Mouse (Mus musculus) hindbrain, embryonic 11.5 days (tissue): ENCODE measurements around the gene Hoxb3. TPM values are rescaled to one million over a fixed set of nuclear protein-coding genes. Genes with fewer than 3 reads are reported as not detected.

Experiments
- ATAC-seq: fragments of 200-750 bp; cut with Nextera tagmentation; 2 replicates; pipeline ENCODE4 v1.8.0; 2017; ENCODE audit warnings: mild to moderate bottlenecking, moderate TSS enrichment, moderate library complexity; ENCODE audit not compliant: low FRiP score
- DNase-seq: peaks from one replicate; pipeline ENCODE4 v3.0.0-alpha.2; 2015; ENCODE audit warnings: low spot score
- H3K27ac ChIP-seq: fragments of 300-500 bp; sonication (generic); 2 replicates; pipeline ENCODE4 v1.5.1; 2014; ENCODE audit warnings: mild to moderate bottlenecking, low read depth, low read length
- H3K27me3 ChIP-seq: fragments of 300-500 bp; sonication (generic); 2 replicates; pipeline ENCODE4 v1.6.1; 2014; ENCODE audit warnings: mild to moderate bottlenecking, low read length, moderate library complexity, mixed read lengths; ENCODE audit not compliant: control insufficient read depth, insufficient read depth
- H3K36me3 ChIP-seq: fragments of 300-500 bp; sonication (generic); 2 replicates; pipeline ENCODE4 v1.6.1; 2014; ENCODE audit warnings: mild to moderate bottlenecking, low read length, moderate library complexity, mixed read lengths; ENCODE audit not compliant: control insufficient read depth, insufficient read depth
- H3K4me1 ChIP-seq: fragments of 300-500 bp; sonication (generic); replicated peaks from 2 replicates; pipeline ENCODE4 v1.6.1; 2014; ENCODE audit warnings: low read length, mixed read lengths; ENCODE audit not compliant: control insufficient read depth, insufficient read depth
- H3K4me2 ChIP-seq: fragments of 300-500 bp; sonication (generic); replicated peaks from 2 replicates; pipeline ENCODE4 v1.6.1; 2014; ENCODE audit warnings: mild to moderate bottlenecking, low read depth, low read length
- H3K4me3 ChIP-seq: fragments of 300-500 bp; sonication (generic); 2 replicates; pipeline ENCODE4 v1.5.1; 2014; ENCODE audit warnings: low read depth, low read length
- H3K9ac ChIP-seq: fragments of 300-500 bp; sonication (generic); 2 replicates; pipeline ENCODE4 v1.6.1; 2014; ENCODE audit warnings: low read depth, low read length
- H3K9me3 ChIP-seq: fragments of 300-500 bp; sonication (generic); 2 replicates; pipeline ENCODE4 v1.6.1; 2016; ENCODE audit warnings: low read length; ENCODE audit not compliant: control insufficient read depth
- WGBS: fragments of 180-500 bp; shearing (Covaris S2); extraction: QIAGEN DNeasy Blood & Tissue Kit; methylation state at CpG from one replicate; pipeline ENCODE4 v1.1.7; 2014; 5-methylcytosine and 5-hydroxymethylcytosine counted together
- polyA plus RNA-seq: library from polyadenylated mRNA; unstranded; fragments of >200 nt; fragmentation: Nextera tagmentation; extraction: Ambion mirVana; gene quantifications from 2 replicates; pipeline ENCODE4 v1.2.1, GENCODE M21; 2014

Hoxb3 gene
- polyA plus RNA-seq, 1 experiment from 2014 or later = 13.1 TPM

DNA sequence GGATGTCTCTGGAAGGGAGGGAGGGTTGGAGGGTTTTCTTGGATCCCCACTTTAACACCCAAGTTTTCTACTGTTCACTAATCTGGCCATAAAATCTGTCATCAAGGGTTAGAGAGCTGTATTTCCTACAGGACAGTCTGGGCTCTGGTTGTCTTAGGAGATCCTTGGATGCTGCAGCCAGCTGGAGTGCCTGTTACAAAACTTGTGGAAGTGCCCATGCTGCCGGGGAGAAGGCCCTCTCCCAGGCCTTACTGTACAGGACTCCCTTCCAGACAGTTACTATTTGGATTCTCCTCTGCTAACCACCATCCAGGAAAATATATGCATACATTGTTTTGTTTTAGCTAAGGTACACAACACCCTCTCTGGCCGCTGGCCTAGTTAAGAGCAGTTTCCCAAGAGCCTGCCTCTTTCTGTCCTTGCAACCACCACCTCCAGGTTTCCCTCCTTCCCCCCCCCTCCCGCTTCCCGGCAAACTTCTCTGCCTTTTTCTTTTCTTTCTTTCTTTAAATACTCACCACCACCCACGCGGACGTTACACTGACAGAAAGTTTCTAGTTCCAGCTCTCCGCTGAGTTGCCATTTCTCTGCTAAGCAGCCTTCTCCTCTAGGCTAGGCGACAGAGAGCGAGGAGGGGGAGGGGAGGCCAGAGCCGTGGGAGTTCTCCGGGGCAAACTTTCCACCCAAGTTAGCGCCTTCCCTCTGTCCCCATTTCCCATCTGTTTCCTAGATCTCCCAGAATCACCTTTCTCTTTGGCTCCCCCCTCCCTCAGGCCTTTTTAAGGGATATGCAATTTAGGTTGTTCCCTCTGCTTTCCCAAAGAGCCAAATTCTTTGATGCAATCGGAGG lies 26.6 kb downstream of the Hoxb3 start:
- H3K9me3 ChIP-seq = no peaks in the 10 kb centered on the region
- peak overlapping the region; percentile 67 for H3K9ac ChIP-seq
- WGBS = 1% methylated on average over 13 of the region's 14 CpGs
- peaks cover 10% of the 10 kb centered on the region; the same call in 1 of the 2 replicates for H3K4me1 ChIP-seq
- DNase-seq = peak; percentile 78
- no peaks in the 10 kb centered on the region for H3K36me3 ChIP-seq
- H3K27me3 ChIP-seq = peaks cover 56% of the 10 kb centered on the region
- ATAC-seq = 0 out of 2 replicates have a peak, but pooled peaks have one; percentile 22
- H3K27ac ChIP-seq = peak overlapping the region; percentile 98
- H3K4me2 ChIP-seq = peak overlapping the region; percentile 50
- H3K4me3 ChIP-seq = peak overlapping the region; percentile 39

DNA sequence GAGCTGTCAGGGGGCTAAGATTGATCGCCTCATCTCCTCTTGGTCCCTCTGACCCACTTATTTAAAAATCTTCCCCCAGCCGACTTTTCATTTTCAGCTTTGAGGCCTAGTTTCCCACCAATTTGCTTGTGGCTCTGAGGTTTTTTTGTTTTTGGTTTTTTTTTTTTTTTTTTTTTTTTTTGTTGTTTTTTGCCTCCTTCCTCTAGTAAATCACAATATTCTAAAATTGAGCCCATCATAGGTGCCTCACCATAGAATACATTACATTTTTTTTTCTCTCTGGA lies 27.2 kb downstream of the Hoxb3 start, which contains the start of gene Hoxb2:
Gene Hoxb2 (plus strand): TSS at position 185 of the 284 bp plus-strand sequence.
- Histone ChIP-seq H3K4me3 (peak within 1 kb of the TSS; percentile 72), H3K4me2 (peak within 1 kb of the TSS; percentile 50), H3K36me3 (no peaks in the 10 kb centered on the region), H3K9me3 (no peaks in the 10 kb centered on the region), H3K27ac (peak within 1 kb of the TSS; percentile 98), H3K27me3 (peaks cover 57% of the 10 kb centered on the region), H3K9ac (peak within 1 kb of the TSS; percentile 98), H3K4me1 (peaks cover 10% of the 10 kb centered on the region; the same call in 1 of the 2 replicates)
- no peak for ATAC-seq
- WGBS = 2% methylated on average over 2 of the region's 2 CpGs
- no peak for DNase-seq

DNA sequence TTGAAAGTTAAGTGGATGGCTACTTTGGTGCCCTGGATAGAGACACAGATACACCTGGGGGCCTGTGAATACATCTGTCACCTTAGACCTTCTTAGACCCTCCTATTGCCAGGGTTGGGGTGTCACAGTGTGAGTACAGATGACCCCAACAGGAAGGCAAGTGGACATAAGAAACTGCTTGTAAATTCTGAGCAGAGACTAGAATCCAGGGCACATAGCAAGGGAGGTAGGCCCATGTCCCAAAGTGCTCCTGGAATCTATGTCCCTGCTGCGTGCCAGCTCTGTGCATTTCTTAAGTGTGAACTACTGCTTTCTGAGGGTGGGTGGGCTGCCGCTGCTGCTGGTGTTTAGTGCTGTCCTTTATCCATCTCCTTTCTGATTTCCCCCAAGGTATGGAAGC lies 27.7 kb downstream of the Hoxb3 start:
- Histone ChIP-seq H3K27me3 (peaks cover 53% of the 10 kb centered on the region), H3K9me3 (no peaks in the 10 kb centered on the region), H3K4me2 (peak overlapping the region; percentile 42), H3K4me1 (peaks cover 10% of the 10 kb centered on the region; the same call in 1 of the 2 replicates), H3K9ac (peak overlapping the region; percentile 98), H3K27ac (peak overlapping the region; percentile 98), H3K36me3 (no peaks in the 10 kb centered on the region), H3K4me3 (peak overlapping the region; percentile 72)
- WGBS = 0% methylated on average over 2 of the region's 2 CpGs
- DNase-seq = peak; percentile 59
- no peak for ATAC-seq

DNA sequence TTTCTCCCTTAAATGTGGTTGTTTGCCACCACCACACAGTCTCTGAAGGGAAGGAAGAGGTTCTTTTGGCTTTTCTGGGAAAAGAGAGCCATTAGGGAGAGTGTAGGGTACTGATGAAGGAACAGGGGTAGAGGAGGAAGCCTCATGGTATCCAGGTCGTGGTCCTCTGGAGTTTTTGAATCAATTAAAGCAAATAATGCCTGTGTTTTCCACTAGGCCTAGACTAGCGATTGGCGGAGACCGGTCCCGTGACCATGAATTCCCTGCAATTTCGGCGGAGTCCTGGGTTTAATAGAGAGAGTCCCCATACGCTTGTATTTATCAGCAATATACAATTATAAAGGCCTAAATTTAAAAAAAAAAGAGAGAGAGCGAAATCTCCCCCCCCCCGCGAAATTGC lies 28.2 kb downstream of the Hoxb3 start:
- ATAC-seq (no peak), DNase-seq (peak; percentile 77)

DNA sequence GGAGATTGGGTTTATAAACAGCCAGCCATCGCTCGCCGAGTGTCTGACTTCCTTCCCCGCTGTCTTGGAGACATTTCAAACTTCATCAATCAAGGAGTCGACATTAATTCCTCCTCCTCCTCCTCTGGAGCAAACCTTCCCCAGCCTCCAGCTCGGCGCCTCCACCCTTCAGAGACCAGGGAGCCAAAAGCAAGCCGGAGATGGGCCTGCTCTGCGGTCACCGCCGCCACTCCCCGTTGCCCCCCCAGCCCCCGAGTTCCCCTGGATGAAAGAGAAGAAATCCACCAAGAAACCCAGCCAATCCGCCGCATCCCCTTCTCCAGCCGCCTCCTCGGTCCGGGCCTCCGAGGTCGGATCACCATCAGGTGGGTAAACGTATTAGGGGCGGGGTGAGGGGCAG lies 28.7 kb downstream of the Hoxb3 start:
- peak overlapping the region; percentile 72 for H3K4me3 ChIP-seq

More for the DNA sequence above, 28.2 kb downstream of the Hoxb3 start:
- no peaks in the 10 kb centered on the region for H3K36me3 ChIP-seq
- peaks cover 7% of the 10 kb centered on the region; the same call in 1 of the 2 replicates for H3K4me1 ChIP-seq
- H3K27me3 ChIP-seq = peaks cover 51% of the 10 kb centered on the region
- H3K9ac ChIP-seq = peak overlapping the region; percentile 98
- peak overlapping the region; percentile 72 for H3K4me3 ChIP-seq
- H3K9me3 ChIP-seq = no peaks in the 10 kb centered on the region
- H3K4me2 ChIP-seq = peak overlapping the region; percentile 42
- 2% methylated on average over 11 of the region's 11 CpGs for WGBS
- peak overlapping the region; percentile 98 for H3K27ac ChIP-seq

DNA sequence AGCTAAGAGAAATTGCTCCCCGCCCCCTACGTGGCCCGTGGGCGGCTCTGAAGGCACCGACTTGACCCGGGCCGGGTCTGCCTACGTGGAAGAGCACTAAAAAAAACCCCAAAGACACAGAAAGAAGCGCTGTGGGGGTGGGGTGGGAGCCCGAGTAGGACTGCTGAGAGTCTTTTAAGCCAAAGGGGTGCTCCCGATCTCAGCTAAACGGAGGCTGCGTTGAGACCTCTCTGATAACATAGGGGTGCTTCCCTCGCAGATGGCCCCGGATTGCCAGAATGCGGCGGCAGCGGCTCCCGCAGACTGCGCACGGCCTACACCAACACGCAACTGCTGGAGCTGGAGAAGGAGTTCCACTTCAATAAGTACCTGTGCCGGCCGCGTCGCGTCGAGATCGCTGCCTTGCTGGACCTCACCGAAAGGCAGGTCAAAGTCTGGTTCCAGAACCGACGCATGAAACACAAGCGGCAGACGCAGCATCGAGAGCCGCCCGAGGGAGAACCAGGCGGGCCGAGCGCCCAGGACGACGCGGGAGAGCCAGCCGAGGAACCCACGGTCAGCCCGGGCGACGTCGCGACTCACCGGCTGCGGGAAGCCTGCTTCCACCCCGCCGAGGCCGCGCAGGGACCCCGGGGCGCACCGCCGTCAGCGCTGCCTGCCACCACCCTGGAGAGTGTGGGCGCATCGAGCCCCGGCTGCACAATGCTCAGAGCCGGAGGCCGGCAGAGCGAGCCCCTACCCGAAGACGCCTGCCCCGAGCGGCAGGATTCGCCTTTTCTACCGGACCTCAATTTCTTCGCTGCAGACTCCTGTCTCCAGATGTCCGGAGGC lies 29.8 kb downstream of the Hoxb3 start:
- DNase-seq (peak; percentile 74), ATAC-seq (no peak)
- peak overlapping the region; percentile 98 for H3K27ac ChIP-seq
- H3K9me3 ChIP-seq = no peaks in the 10 kb centered on the region
- H3K4me1 ChIP-seq = peaks cover 5% of the 10 kb centered on the region; the same call in 1 of the 2 replicates
- peaks cover 52% of the 10 kb centered on the region for H3K27me3 ChIP-seq
- H3K4me2 ChIP-seq = peak overlapping the region; percentile 40
- peak overlapping the region; percentile 72 for H3K4me3 ChIP-seq
- under 1% methylated on average over 75 of the region's 75 CpGs for WGBS
- no peaks in the 10 kb centered on the region for H3K36me3 ChIP-seq
- peak overlapping the region; percentile 98 for H3K9ac ChIP-seq

More for the DNA sequence above, 28.7 kb downstream of the Hoxb3 start:
- Histone ChIP-seq H3K36me3 (no peaks in the 10 kb centered on the region), H3K4me1 (peaks cover 5% of the 10 kb centered on the region; the same call in 1 of the 2 replicates), H3K27ac (peak overlapping the region; percentile 98), H3K9ac (peak overlapping the region; percentile 98), H3K9me3 (no peaks in the 10 kb centered on the region), H3K27me3 (peaks cover 50% of the 10 kb centered on the region), H3K4me2 (peak overlapping the region; percentile 42)
- WGBS = 3% methylated on average over 19 of the region's 22 CpGs
- ATAC-seq (peak; percentile 46), DNase-seq (peak; percentile 66)

DNA sequence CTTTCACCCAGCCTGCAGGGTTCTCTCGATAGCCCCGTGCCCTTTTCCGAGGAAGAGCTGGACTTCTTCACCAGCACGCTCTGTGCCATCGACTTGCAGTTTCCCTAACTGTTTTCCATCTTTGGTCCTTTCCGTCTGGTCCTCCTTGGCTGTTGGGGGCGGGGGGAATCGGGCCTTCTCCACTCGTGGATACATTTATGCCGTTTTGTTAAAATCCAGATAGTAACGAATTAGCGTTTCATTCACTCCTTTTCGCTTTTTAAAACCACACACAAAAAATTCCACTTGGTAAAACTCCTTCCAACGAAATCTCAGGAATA lies 30.4 kb downstream of the Hoxb3 start:
- H3K4me1 ChIP-seq = peaks cover 5% of the 10 kb centered on the region; the same call in 1 of the 2 replicates
- H3K4me2 ChIP-seq = peak overlapping the region; percentile 40
- under 1% methylated on average over 14 of the region's 14 CpGs for WGBS
- peaks cover 49% of the 10 kb centered on the region for H3K27me3 ChIP-seq
- no peaks in the 10 kb centered on the region for H3K36me3 ChIP-seq
- no peak for ATAC-seq
- H3K9ac ChIP-seq = peak overlapping the region; percentile 98
- H3K27ac ChIP-seq = peak overlapping the region; percentile 98
- DNase-seq = peak; percentile 71
- no peaks in the 10 kb centered on the region for H3K9me3 ChIP-seq
- H3K4me3 ChIP-seq = peak overlapping the region; percentile 72

DNA sequence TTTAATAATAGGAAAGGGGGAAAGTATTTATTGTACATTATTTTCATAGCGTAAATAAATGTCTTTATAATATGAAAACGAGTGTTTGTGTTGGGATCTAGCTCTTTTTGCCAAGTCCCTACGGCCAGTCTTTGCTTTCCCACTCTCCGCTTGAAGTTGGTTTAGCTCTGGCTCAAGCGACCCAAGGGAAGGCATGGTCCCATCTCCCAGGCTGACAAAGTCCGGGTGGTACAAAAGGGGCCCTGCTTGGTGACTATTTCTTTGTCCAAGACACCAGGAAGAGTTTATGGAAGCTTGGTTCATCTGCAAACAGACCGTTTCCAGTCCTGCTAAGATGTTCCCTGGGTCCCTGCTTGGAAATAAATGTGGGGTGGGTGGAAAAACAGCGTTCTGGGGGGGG lies 30.8 kb downstream of the Hoxb3 start:
- Histone ChIP-seq H3K4me1 (peaks cover 5% of the 10 kb centered on the region; the same call in 1 of the 2 replicates), H3K27ac (peak overlapping the region; percentile 98), H3K27me3 (peaks cover 49% of the 10 kb centered on the region), H3K36me3 (no peaks in the 10 kb centered on the region), H3K9me3 (no peaks in the 10 kb centered on the region), H3K4me2 (peak overlapping the region; percentile 63), H3K9ac (peak overlapping the region; percentile 98), H3K4me3 (peak overlapping the region; percentile 72)
- ATAC-seq = no peak
- peak; percentile 73 for DNase-seq
- 2% methylated on average over 8 of the region's 8 CpGs for WGBS
